Mouse (Mus musculus) thymus, postnatal 10 days (tissue): ENCODE measurements around the gene Pdlim7.

Experiments
- DNase-seq, 2 experiments: peaks; one replicate each; pipeline ENCODE4 v3.0.0; 2021; ENCODE audit warnings: low spot score in 2 of 2

Gene Pdlim7

DNA sequence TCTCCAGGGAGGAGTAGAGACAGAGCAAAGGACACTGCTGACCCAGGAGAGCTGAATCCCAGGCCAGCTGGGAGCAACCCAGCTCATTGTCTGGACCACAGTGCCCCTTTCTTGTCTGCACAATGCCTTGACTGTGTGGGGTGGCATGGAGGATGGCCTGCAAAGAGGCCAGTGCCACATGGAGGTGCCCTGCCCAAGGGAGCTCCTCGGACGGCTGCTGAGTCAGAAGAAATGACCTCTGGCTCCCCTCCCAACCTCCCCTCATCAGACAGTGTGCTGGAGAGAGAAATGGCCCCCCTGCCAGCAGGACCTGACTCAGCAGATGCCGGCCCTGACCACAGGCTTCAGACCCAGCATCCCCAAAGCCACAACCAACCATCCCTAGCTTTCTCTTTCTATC is 48.3 kb downstream of the Pdlim7 start:
- peak in 1 of 2 experiments; percentile 11 for DNase-seq

DNA sequence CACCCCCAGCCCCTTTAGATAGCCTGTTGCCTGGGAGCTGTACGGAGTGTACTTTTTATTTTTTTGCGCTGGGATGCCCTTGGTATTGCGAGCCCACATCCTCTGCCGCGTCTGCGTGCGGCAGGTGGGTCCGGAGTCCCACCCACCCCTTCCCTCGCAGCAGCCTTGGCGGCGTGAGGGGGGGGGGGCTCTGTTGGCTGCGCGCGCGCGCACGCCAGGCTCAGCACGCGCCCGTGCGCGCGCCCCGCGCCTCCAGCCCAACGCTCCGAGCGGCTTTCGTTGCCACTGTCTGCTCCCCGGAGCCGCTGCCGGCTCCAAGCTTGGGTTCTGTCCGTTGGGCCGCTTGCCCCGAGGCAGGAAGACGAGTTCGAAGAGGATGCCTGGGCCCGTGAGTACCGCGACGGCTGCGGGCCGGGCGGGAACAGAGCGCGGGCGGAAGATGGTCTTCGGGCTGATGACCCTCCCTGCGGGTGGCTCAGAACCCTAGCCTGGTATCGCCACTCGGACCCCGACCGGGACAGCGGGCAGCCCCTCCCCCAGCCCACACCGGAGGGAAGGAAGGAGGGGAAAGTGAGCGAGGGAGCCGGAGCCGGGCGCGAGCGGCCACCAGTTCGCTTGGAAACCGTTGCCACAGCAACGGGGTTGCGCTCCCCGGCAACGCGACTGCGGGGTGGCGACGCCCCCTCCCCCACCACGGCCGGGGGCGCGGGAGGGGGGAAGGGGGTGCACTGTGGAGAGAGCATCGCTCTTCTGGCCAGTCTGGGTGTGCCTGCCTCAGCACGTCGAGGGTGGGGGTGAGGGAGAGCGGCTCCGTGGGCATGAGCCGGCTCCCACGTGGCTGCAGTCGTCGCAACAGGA is 49.2 kb downstream of the Pdlim7 start, which contains the start of gene Prr7:
Gene Prr7 (plus strand): TSS at position 241 of the 858 bp plus-strand sequence.
- peak; percentile 66 to 71 for DNase-seq

DNA sequence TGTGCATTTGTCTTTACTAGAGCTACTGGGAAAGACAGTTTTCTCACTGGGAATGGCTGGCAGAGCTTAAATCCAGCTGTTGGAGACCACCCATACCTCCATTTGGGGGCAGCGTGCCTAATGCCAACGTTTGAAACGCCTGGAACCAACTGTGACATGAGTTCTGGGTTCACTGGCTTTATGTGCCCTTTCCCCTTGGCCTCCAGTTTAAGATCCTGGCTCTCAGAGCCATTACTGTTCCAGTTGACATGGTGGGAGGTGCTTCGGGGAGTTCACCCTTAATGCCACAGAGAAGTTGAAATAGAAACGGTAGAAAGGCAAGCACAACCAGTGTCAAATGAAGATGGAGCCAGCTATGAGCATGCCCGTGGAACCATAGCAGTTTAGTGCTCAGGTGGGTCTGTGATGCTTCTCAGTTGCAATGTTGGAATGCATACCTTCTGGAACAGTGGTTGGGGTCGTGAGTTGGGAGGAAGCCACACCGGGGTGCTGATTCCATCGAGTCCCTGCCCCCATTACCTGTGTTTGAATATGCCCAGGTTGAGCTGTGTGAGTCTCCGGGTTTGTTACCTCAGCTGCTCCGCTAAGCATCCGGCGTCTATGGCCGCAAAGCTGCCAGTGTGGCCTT is 50.0 kb downstream of the Pdlim7 start:
- peak; percentile 5 to 55 for DNase-seq

GRCm38 (mm10) chr13:55462965-55463364 is 50.5 kb downstream of the Pdlim7 start:
- peak in 1 of 2 experiments; percentile 5 for DNase-seq

- no peak for DNase-seq
Observed at GRCm38 (mm10) chr13:55451785-55452549, 61.5 kb downstream of the Pdlim7 start.

DNA sequence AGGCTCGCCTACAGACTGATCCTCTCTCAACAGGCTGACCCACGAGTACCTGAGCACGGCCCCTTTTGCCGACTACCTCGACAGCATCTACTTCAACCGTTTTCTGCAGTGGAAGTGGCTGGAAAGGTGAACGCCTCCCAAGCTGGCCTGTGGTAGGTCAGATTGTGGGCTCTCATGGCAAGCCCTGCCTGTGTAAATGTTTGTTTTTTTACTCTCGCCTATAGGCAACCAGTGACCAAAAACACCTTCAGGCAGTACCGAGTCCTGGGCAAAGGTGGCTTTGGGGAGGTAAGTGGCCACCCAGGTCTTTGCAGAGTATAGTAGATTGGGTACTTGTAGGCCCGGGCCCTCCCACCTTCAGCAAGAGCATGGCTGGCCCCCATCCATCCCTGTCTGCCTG is 62.2 kb downstream of the Pdlim7 start:
- DNase-seq, result no peak

DNA sequence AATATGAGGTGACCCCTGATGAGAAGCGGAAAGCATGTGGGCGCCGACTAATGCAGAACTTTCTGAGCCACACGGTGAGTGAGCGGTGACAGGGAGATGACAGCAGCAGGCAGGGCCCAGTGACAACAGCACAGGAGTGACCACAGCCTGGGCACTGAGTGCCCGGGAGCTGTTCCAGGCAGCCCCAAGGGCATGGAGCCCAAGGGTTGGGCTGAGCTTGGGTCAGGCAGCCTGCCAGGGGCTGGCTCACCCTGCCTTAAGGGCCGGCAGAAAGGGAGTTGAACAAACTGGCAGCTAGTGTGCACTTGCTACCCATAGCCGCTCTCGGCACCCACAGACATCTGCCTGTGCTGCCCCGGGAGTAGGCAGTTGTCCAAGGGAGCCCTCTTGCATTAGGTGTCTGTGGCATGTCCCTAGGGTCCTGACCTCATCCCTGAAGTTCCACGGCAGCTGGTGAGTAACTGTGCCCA is 62.9 kb downstream of the Pdlim7 start:
- no peak for DNase-seq

DNA sequence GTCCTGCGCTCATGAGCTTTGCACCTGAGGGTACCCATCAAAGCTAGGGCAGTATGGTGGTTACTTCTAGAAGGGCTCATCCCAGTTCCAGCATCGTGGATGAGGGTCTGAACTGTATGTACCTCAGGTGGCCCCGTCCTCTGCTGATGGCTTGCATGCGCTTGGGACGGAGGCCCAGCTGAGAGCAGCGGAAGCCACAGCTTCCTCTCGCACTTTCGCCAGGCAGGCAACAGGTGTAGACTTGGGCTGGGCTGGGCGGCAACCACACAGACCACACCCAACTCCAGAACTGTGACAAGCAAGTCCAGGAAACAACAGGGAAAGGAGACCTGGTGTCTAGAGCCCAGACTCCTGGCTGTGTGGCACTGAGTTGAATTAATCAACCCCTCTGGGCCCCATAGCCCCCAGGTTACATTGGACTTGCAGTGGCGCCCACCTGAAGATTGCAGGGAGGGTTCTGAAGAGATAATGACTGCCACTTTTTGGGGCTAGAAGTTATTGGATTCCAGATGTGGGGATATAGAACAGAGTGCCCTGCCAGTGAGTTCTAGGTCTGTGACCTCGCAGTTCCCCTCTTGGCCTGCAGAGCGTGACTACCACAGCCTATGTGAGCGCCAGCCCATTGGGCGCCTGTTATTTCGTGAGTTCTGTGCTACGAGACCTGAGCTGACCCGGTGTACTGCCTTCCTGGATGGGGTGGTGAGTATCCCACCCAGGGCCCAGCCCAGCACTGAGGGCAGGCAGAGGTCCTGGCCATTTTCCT is 63.6 kb downstream of the Pdlim7 start:
- peak; percentile 63 to 64 for DNase-seq

- DNase-seq, result peak; percentile 31 to 47
Observed at GRCm38 (mm10) chr13:55449205-55449604, 64.3 kb downstream of the Pdlim7 start.

DNA sequence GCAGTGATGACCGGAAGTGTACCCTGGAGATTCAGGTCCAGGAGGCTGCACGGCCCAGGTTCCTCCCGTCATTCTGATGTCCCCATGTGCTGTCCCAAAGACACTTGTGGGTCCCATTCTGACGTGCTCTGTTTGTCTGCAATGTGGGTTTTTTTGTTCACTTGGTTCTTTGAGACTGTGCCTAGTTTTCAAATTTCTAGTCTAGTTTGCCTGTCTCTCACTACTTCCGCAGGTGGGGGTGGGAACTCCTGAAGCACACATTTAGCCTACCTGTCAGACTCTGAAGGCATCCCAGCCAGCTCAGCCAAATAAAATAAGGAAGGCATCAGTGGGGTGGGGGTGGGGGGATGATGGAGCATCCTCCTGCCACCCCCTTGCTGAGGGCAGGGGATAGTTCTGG is 65.3 kb downstream of the Pdlim7 start:
- DNase-seq, result peak in 1 of 2 experiments; percentile 11

DNA sequence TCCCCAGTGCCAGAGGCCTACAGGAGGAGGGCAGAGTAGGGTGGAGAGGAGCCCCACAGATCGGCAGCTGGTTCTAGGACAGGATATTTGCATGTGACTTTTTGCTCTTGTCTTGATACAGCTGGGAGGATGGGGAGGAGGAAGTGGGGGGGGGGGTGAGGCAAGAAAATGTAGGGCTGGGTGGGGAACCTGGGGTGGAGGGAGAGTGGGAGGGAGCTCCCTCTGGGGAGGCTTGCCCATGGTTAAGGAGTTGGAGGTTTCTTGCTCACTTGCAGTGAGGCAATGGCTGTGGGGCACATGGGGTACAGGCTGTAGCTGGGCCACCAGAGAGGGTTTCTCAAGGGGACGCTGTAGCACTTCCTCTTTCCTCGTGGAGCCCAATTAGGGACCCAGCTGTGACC is 65.9 kb downstream of the Pdlim7 start:
- peak; percentile 69 to 73 for DNase-seq

GRCm38 (mm10) chr13:55446483-55447105 is 66.9 kb downstream of the Pdlim7 start:
- DNase-seq, result no peak
